Mouse (Mus musculus) spleen, embryonic (tissue): ENCODE data around the gene Trp53i11.

Source experiments
- CTCF ChIA-PET: fragments of 350-600 bp; sonication (Branson Sonifier 250); formaldehyde crosslinking; loops from one replicate; lab custom pipeline; 2022; lab: Charles Lee

Gene Trp53i11

GRCm38 (mm10) chr2:93187323-93187996, at the start of gene Trp53i11:
Trp53i11 (plus strand) TSS chr2:93187548.
- CTCF ChIA-PET, result interaction anchor here (0.6 to 2.0 kb wide), 3 partner anchors 11 to 20 kb away, joined by 3 to 7 read pairs (median 3); no protein-coding TSS in a partner anchor

GRCm38 (mm10) chr2:93139476-93139875, 47.9 kb upstream of the Trp53i11 start:
- CTCF ChIA-PET, result no interaction called here

- CTCF ChIA-PET, result no interaction called here
Observed at GRCm38 (mm10) chr2:93141329-93141728, 46.0 kb upstream of the Trp53i11 start.

GRCm38 (mm10) chr2:93142616-93143015, 44.7 kb upstream of the Trp53i11 start:
- CTCF ChIA-PET, result no interaction called here

GRCm38 (mm10) chr2:93144126-93144525, 43.2 kb upstream of the Trp53i11 start:
- CTCF ChIA-PET, result no interaction called here

- CTCF ChIA-PET, result no interaction called here
Observed at GRCm38 (mm10) chr2:93150009-93150408, 37.3 kb upstream of the Trp53i11 start.

- CTCF ChIA-PET, result no interaction called here
Observed at GRCm38 (mm10) chr2:93150673-93151450, 36.5 kb upstream of the Trp53i11 start.

- CTCF ChIA-PET, result no interaction called here
Observed at GRCm38 (mm10) chr2:93152191-93152601, 35.2 kb upstream of the Trp53i11 start.

- CTCF ChIA-PET, result interaction anchor here (0.9 kb wide), 1 partner anchor 14 kb away, joined by 3 read pairs; no protein-coding TSS in a partner anchor
Observed at GRCm38 (mm10) chr2:93152883-93153491, 34.4 kb upstream of the Trp53i11 start.

- CTCF ChIA-PET, result interaction anchor here (0.9 kb wide), 1 partner anchor 13 kb away, joined by 3 read pairs; no protein-coding TSS in a partner anchor
Observed at GRCm38 (mm10) chr2:93153833-93154232, 33.5 kb upstream of the Trp53i11 start.

GRCm38 (mm10) chr2:93154486-93155032, 32.8 kb upstream of the Trp53i11 start:
- CTCF ChIA-PET, result no interaction called here

- CTCF ChIA-PET, result interaction anchor here (0.6 to 0.7 kb wide), 2 partner anchors 13 to 89 kb away, joined by 3 to 4 read pairs; no protein-coding TSS in a partner anchor
Observed at GRCm38 (mm10) chr2:93160467-93161035, 26.8 kb upstream of the Trp53i11 start.

- CTCF ChIA-PET, result interaction anchor here (0.6 kb wide), 1 partner anchor 39 kb away, joined by 7 read pairs; no protein-coding TSS in a partner anchor
Observed at GRCm38 (mm10) chr2:93161914-93162664, 25.3 kb upstream of the Trp53i11 start.

GRCm38 (mm10) chr2:93162791-93163190, 24.6 kb upstream of the Trp53i11 start:
- CTCF ChIA-PET, result no interaction called here

GRCm38 (mm10) chr2:93163317-93163716, 24.0 kb upstream of the Trp53i11 start:
- CTCF ChIA-PET, result no interaction called here

- CTCF ChIA-PET, result interaction anchor here (0.9 kb wide), 1 partner anchor 15 kb away, joined by 3 read pairs; no protein-coding TSS in a partner anchor
Observed at GRCm38 (mm10) chr2:93163750-93164335, 23.5 kb upstream of the Trp53i11 start.

- CTCF ChIA-PET, result interaction anchor here (0.5 to 1.2 kb wide), 3 partner anchors 13 to 945 kb away, joined by 3 to 7 read pairs (median 4); no protein-coding TSS in a partner anchor
Observed at GRCm38 (mm10) chr2:93166295-93166694, 21.1 kb upstream of the Trp53i11 start.

- CTCF ChIA-PET, result interaction anchor here (0.5 to 1.2 kb wide), 6 partner anchors 13 to 946 kb away, joined by 3 to 7 read pairs (median 3); no protein-coding TSS in a partner anchor
Observed at GRCm38 (mm10) chr2:93166734-93167406, 20.5 kb upstream of the Trp53i11 start.

GRCm38 (mm10) chr2:93170156-93170844, 17.0 kb upstream of the Trp53i11 start:
- CTCF ChIA-PET, result no interaction called here
